Mouse (Mus musculus) G1E (cell line): ENCODE measurements at regions not wholly inside any gene's neighbourhood (a gene's known extent, or its start where the extent isn't known, plus 50 kb on each side); places are given as distances from the start of the nearest gene placed in this dataset.

ENCODE experiments used
- CTCF ChIP-seq: IDR thresholded peaks from 2 replicates; pipeline ENCODE4 v1.5.1; 2012; ENCODE audit warnings: low read depth, low read length, inconsistent platforms, mixed read lengths
- GATA1 ChIP-seq: IDR thresholded peaks from 2 replicates; pipeline ENCODE4 v1.6.1; 2012; ENCODE audit warnings: borderline replicate concordance, low read length, inconsistent platforms, mixed read lengths
- GATA2 ChIP-seq: IDR thresholded peaks from 2 replicates; pipeline ENCODE4 v1.6.1; 2012; ENCODE audit warnings: low read depth, low read length, inconsistent platforms, borderline replicate concordance
- POLR2AphosphoS5 ChIP-seq: IDR thresholded peaks from 2 replicates; pipeline ENCODE4 v1.6.1; 2012; ENCODE audit warnings: low read depth, low read length, inconsistent platforms; ENCODE audit not compliant: insufficient replicate concordance
- TAL1 ChIP-seq: conservative IDR thresholded peaks from 2 replicates; pipeline ENCODE4 v1.6.1; 2012; ENCODE audit warnings: low read depth, low read length, inconsistent platforms, mixed read lengths

DNA sequence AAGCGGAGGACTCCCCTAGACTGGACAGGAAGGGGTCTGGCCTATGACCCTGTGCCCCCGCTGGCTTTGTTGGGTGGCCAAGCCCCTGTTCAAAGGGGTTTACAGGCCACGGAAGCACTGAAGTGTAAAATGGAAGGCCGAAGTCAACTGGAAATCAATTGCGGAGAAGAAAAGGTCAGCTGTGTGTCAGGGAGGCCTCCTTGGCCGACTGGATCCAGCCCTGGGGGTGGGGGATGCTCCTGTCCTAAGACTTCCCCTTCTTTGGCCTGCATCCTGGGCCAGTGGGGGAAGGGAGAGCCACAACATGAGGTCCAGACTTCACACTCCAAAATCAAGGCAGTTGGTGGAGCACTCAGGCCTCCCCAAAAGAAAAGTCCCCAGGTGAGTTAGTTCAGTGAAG is 66.4 kb upstream of the Ret start:
- no peak for TF ChIP-seq CTCF
- TF ChIP-seq TAL1, result no peak
- no peak for TF ChIP-seq GATA2
- TF ChIP-seq GATA1, result no peak
- no peak for TF ChIP-seq POLR2AphosphoS5
